Mouse (Mus musculus) kidney, embryonic 16.5 days (tissue): ENCODE data around the gene Rac1. TPM values are rescaled to one million over a fixed set of nuclear protein-coding genes. Genes with fewer than 3 reads are reported as not detected.
"Not testable (repeated sequence)": the region's sequence is repeated elsewhere in the genome, so short reads cannot be mapped to it uniquely, and the experiment has no call there.

Experiments used
- ATAC-seq: fragments of 200-750 bp; cut with Nextera tagmentation; 2 replicates; pipeline ENCODE4 v1.8.0; 2017; ENCODE audit warnings: moderate TSS enrichment; ENCODE audit not compliant: low FRiP score, low TSS enrichment
- H3K27ac ChIP-seq: fragments of 300-500 bp; sonication (generic); 2 replicates; pipeline ENCODE4 v1.5.1; 2014; ENCODE audit warnings: low read length
- H3K27me3 ChIP-seq: fragments of 300-500 bp; sonication (generic); 2 replicates; pipeline ENCODE4 v1.6.1; 2014; ENCODE audit warnings: low read length, control low read depth, mixed read lengths; ENCODE audit not compliant: insufficient read depth
- H3K36me3 ChIP-seq: fragments of 300-500 bp; sonication (generic); 2 replicates; pipeline ENCODE4 v1.6.1; 2014; ENCODE audit warnings: low read length, control low read depth, mixed read lengths; ENCODE audit not compliant: insufficient read depth
- H3K4me1 ChIP-seq: fragments of 300-500 bp; sonication (generic); 2 replicates; pipeline ENCODE4 v1.6.1; 2014; ENCODE audit warnings: low read length, control low read depth, mixed read lengths; ENCODE audit not compliant: insufficient read depth
- H3K4me2 ChIP-seq: fragments of 300-500 bp; sonication (generic); replicated peaks from 2 replicates; pipeline ENCODE4 v1.6.1; 2014; ENCODE audit warnings: low read depth, low read length
- H3K4me3 ChIP-seq: fragments of 300-500 bp; sonication (generic); 2 replicates; pipeline ENCODE4 v1.5.1; 2014; ENCODE audit warnings: mild to moderate bottlenecking, low read length
- H3K9ac ChIP-seq: fragments of 300-500 bp; sonication (generic); replicated peaks from 2 replicates; pipeline ENCODE4 v1.6.1; 2014; ENCODE audit warnings: low read length
- H3K9me3 ChIP-seq: fragments of 300-500 bp; sonication (generic); 2 replicates; pipeline ENCODE4 v1.6.1; 2016; ENCODE audit warnings: low read length, control low read depth
- WGBS: fragments of 180-500 bp; shearing (Covaris S2); extraction: QIAGEN DNeasy Blood & Tissue Kit; methylation state at CpG from one replicate; pipeline ENCODE4 v1.1.7; 2014; 5-methylcytosine and 5-hydroxymethylcytosine counted together
- polyA plus RNA-seq: library from polyadenylated mRNA; unstranded; fragments of >200 nt; fragmentation: Nextera tagmentation; extraction: Ambion mirVana; gene quantifications from 2 replicates; pipeline ENCODE4 v1.2.1, GENCODE M21; 2015

The Rac1 gene
- polyA plus RNA-seq, 1 experiment from 2014 or later = 435 TPM

DNA sequence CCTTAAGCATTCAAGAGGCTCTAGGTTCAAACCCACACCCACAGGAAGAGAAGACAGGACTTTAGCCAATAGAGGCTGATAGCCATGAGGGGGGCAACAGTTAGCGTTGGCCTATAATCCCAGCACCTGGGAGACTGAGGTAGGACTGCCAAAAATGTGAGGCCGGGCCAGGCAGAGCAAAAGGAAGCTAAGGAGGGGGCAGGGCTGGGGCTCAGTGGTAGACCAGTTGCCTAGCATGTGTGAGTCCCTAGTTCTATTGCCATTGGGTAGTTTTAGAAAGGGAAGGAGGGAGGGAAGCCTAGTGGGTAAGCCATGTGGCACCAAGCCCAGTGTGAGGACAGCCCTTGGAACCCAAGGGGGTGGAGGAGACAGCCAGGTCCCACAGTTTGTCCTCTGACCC lies 26.2 kb downstream of the Rac1 start:
- Histone ChIP-seq H3K36me3 (peaks cover 31% of the 10 kb centered on the region), H3K4me1 (no peaks in the 10 kb centered on the region), H3K4me2 (no peak overlapping the region), H3K27me3 (no peaks in the 10 kb centered on the region), H3K9ac (no peak overlapping the region), H3K9me3 (no peaks in the 10 kb centered on the region), H3K27ac (no peak overlapping the region), H3K4me3 (no peak overlapping the region)
- ATAC-seq = no peak
- WGBS = 94% methylated on average over 2 of the region's 2 CpGs

DNA sequence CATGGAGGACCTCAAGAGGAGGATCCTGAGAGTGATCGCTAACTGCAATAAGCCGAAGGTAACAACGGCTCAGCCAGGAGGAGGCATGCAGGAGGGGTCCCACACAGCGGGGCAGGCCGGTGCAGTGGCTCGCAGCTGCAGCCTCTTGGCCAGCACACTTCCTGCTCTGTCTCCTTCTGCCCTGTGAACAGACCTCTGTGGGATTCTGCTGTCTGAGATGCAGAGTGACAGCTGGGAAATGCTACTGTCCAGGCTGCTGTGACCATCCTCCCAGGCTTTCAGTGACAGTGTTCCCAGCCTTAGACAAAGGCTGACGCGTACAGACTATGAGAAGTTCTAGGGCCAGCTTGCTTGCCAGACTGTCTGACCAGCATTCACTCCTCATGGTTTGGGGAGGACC lies 26.7 kb downstream of the Rac1 start:
- Histone ChIP-seq H3K36me3 (peaks cover 31% of the 10 kb centered on the region), H3K9me3 (no peaks in the 10 kb centered on the region)

DNA sequence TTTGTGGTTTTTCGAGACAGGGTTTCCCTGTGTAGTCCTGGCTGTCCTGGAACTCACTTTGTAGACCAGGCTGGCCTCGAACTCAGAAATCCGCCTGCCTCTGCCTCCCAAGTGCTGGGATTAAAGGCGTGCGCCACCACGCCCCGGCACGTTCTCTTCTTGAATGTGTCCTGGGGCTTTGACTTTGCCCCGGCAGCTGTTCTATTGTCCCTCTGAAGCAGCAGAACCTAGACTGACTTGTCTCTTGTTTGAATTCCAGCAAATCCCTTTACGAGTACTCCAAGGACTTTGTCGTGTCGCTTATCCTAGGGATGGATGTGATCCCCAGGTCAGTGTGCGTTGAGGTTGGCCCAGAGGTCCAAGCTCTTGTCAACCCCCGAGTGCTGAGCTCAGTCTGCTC lies 27.1 kb downstream of the Rac1 start:
- not testable (repeated sequence) for H3K4me3 ChIP-seq, H3K4me2 ChIP-seq, H3K27me3 ChIP-seq, H3K9ac ChIP-seq, H3K9me3 ChIP-seq, H3K27ac ChIP-seq, H3K4me1 ChIP-seq, ATAC-seq
- 92% methylated on average over 13 of the region's 14 CpGs for WGBS
- peaks cover 30% of the 10 kb centered on the region for H3K36me3 ChIP-seq

More for the DNA sequence above, 26.7 kb downstream of the Rac1 start:
- 83% methylated on average over 8 of the region's 8 CpGs for WGBS
- Histone ChIP-seq H3K27me3 (no peaks in the 10 kb centered on the region), H3K9ac (no peak overlapping the region), H3K4me1 (no peaks in the 10 kb centered on the region), H3K4me2 (no peak overlapping the region), H3K4me3 (no peak overlapping the region), H3K27ac (no peak overlapping the region)
- 0 out of 2 replicates have a peak, but pooled peaks have one; percentile 16 for ATAC-seq

DNA sequence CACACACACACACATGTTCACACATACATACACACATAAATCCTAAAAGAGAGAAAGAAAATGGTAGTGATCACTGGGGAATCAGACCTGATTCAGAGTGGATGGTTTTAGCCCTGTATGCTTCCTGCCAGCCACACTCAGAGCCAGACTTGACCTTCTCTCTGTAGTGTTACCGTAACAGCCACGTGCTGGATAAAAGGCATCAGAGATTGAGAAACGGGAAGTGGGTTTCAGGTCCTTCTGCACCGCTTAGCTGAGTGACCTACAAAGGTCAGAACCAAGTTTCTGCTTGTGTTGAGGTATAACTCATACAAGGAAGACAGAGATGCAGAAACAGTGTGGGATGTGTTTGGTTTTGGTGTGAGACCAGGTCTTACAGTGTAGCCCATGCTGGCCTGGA lies 28.1 kb downstream of the Rac1 start:
- no peak for ATAC-seq
- Histone ChIP-seq H3K4me1 (no peaks in the 10 kb centered on the region), H3K9ac (no peak overlapping the region), H3K4me2 (no peak overlapping the region), H3K27ac (no peak overlapping the region), H3K9me3 (no peaks in the 10 kb centered on the region), H3K36me3 (peaks cover 23% of the 10 kb centered on the region), H3K27me3 (no peaks in the 10 kb centered on the region), H3K4me3 (no peak overlapping the region)
- 77% methylated on average over 4 of the region's 4 CpGs for WGBS

DNA sequence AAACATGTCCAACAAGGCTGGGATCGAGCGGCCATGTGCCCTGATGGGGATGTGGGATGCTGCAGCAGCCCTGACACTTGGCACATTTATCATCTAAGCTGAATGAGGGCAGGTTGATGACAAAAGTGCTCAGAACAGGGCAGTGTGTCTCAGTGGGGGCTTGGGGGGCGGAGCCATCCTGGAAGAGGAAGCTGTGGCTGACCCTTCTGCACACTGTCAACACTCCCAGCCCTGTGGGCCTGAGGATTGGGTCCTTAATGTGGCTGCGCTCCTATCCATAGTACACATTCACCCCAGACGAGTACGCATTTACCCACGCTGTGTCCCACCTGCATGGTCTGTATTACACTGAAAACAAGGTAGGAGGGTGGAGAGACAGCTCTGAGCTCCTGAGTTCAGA lies 28.6 kb downstream of the Rac1 start:
- no peak for ATAC-seq
- H3K4me2 ChIP-seq = no peak overlapping the region
- 92% methylated on average over 7 of the region's 7 CpGs for WGBS
- H3K4me1 ChIP-seq = no peaks in the 10 kb centered on the region
- H3K4me3 ChIP-seq = no peak overlapping the region
- no peaks in the 10 kb centered on the region for H3K9me3 ChIP-seq
- no peak overlapping the region for H3K9ac ChIP-seq
- no peak overlapping the region for H3K27ac ChIP-seq
- H3K36me3 ChIP-seq = peaks cover 18% of the 10 kb centered on the region
- H3K27me3 ChIP-seq = no peaks in the 10 kb centered on the region

DNA sequence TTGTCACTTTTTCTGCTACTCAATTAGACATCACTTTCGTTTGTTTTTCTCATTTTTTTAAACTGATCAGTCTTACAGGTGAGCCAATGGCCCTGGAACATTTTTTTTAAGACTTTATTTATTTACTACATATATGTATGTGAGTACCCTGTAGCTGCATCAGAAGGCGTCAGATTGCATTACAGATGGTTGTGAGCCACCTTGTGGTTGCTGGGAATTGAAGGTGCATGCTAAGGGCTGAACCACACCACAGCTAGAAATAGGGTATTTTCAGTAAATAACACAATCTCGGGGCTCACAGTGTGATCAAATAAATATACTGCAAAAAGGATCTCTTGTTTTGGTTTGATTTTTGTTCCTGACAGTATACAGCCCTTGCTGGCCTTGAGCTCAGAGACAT lies 30.4 kb downstream of the Rac1 start:
- no peak for ATAC-seq
- Histone ChIP-seq H3K27me3 (no peaks in the 10 kb centered on the region), H3K4me3 (no peak overlapping the region), H3K9me3 (no peaks in the 10 kb centered on the region), H3K4me2 (no peak overlapping the region), H3K9ac (no peak overlapping the region), H3K27ac (no peak overlapping the region), H3K4me1 (no peaks in the 10 kb centered on the region), H3K36me3 (0 out of 2 replicates have a peak, but pooled peaks cover 8% of the 10 kb centered on the region)
- 76% methylated on average over 3 of the region's 3 CpGs for WGBS

DNA sequence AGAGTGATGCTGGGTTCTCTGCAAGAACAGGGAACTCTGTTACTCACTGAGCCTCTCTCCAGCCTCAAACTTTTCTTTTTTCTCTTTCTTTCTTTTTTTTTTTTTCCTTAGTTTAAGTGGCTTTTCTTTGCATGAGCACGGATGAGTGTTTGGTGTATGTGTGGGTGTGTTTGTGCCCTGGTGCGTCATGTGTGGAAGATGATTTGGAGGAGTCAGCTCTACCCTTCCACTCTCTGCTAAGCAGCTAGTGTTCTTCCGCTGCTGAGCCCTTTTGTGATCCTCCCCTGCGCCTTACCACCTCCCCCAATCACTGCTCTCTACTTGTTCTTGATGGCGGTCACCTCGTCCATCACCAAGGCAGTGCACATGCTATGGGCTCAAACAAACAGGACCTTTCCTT lies 32.1 kb downstream of the Rac1 start:
- WGBS = 85% methylated on average over 6 of the region's 6 CpGs
- H3K4me2 ChIP-seq = no peak overlapping the region
- no peak overlapping the region for H3K9ac ChIP-seq
- ATAC-seq = no peak
- H3K36me3 ChIP-seq = 0 out of 2 replicates have a peak, but pooled peaks cover 4% of the 10 kb centered on the region
- H3K4me1 ChIP-seq = no peaks in the 10 kb centered on the region
- H3K4me3 ChIP-seq = no peak overlapping the region
- H3K27ac ChIP-seq = no peak overlapping the region
- no peaks in the 10 kb centered on the region for H3K9me3 ChIP-seq
- no peaks in the 10 kb centered on the region for H3K27me3 ChIP-seq

DNA sequence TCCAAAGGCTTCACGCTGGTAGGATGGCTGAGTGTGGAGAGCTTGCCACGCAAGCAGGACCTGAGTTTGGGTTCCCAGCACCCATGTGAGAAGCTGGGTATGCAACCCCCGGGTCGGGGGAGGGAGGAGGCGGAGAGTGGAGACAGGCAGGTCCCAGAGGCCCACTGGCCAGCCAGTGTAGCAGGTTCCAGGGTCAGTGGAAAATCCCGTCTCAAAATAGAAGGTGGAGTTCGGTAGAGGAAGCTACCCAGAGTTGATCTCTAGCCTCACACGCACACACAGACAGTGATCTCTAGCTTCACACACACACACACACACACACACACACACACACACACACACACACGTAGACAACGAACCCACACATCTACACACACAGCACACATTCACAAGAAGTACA lies 34.7 kb downstream of the Rac1 start:
- H3K27ac ChIP-seq = no peak overlapping the region
- H3K36me3 ChIP-seq = 0 out of 2 replicates have a peak, but pooled peaks cover 3% of the 10 kb centered on the region
- no peaks in the 10 kb centered on the region for H3K4me1 ChIP-seq
- H3K9ac ChIP-seq = no peak overlapping the region
- H3K27me3 ChIP-seq = no peaks in the 10 kb centered on the region
- 86% methylated on average over 10 of the region's 10 CpGs for WGBS
- H3K9me3 ChIP-seq = no peaks in the 10 kb centered on the region
- H3K4me2 ChIP-seq = no peak overlapping the region
- ATAC-seq = no peak
- no peak overlapping the region for H3K4me3 ChIP-seq

DNA sequence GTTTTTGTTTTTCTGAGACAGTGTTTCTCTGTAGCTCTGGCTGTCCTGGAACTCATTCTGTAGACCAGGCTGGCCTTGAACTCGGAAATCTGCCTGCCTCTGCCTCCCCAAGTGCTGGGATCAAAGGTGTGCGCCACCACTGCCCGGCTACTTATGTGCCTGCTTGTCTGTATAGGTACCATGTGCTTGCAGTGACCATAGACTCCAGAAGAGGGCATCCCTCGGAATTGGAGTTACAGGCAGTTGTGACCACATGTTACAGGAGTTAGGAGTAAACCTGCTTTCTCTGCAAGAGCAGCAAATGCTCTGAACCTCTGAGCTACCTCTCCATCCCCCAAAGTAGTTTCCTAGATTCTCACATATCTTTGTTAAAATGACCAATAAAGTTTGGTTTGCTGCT lies 36.1 kb downstream of the Rac1 start:
- no peak overlapping the region for H3K4me2 ChIP-seq
- H3K9me3 ChIP-seq = no peaks in the 10 kb centered on the region
- H3K4me3 ChIP-seq = no peak overlapping the region
- no peak overlapping the region for H3K9ac ChIP-seq
- no peak overlapping the region for H3K27ac ChIP-seq
- no peaks in the 10 kb centered on the region for H3K4me1 ChIP-seq
- WGBS = 92% methylated on average over 4 of the region's 4 CpGs
- no peaks in the 10 kb centered on the region for H3K27me3 ChIP-seq
- H3K36me3 ChIP-seq = 0 out of 2 replicates have a peak, but pooled peaks cover 3% of the 10 kb centered on the region
- no peak for ATAC-seq

DNA sequence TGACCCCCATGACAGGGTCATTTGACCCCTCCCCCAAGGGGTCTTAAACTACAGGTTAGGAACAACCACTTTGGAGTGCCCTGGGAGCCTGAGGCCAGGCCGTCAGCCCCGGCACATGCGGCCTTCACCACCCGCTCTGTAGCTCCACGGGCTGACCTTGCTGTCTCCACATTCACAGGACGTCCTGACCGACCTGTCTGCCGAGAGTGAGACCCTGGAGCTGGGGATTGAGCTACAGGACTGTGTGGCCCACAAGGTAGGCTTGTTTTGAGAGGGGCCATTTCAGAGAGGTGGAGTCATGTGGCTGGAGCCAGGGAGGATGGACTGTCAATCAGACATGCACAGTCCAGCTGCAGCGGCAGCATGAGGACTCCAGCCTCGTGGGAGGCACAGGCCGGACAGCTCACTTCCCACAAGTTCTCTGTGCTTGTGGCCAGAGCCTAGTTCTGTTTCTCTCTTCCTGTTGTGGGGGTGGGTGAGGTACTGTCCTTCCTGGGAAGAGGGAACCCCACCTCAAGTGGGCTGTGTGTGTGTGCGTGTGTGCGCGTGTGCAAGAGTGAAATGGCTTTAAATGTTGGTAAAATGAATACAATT lies 38.0 kb downstream of the Rac1 start:
- no peak for ATAC-seq
- no peaks in the 10 kb centered on the region for H3K27me3 ChIP-seq
- no peaks in the 10 kb centered on the region for H3K4me1 ChIP-seq
- 73% methylated on average over 14 of the region's 14 CpGs for WGBS
- H3K9me3 ChIP-seq = no peaks in the 10 kb centered on the region
- no peak overlapping the region for H3K27ac ChIP-seq
- no peak overlapping the region for H3K9ac ChIP-seq
- H3K4me2 ChIP-seq = no peak overlapping the region
- no peak overlapping the region for H3K4me3 ChIP-seq
- H3K36me3 ChIP-seq = no peaks in the 10 kb centered on the region
